Mouse (Mus musculus) ES-CJ7 (cell line): ENCODE results near the gene Olfr107.

Source experiments
- DNase-seq: peaks from one replicate; pipeline ENCODE4 v3.0.0; 2011; ENCODE audit warnings: low read depth, low spot score

Olfr107 gene

GRCm38 (mm10) chr17:37398926-37399325, at the start of gene Olfr107:
Olfr107 (plus strand) TSS chr17:37399226.
- no peak for DNase-seq

GRCm38 (mm10) chr17:37359282-37359681, 39.7 kb upstream of the Olfr107 start, which contains the start of gene Olfr104-ps:
Olfr104-ps (plus strand) TSS chr17:37359582.
- DNase-seq: no peak

GRCm38 (mm10) chr17:37378733-37379132, 20.3 kb upstream of the Olfr107 start, which contains the start of gene Olfr105-ps:
Olfr105-ps (plus strand) TSS chr17:37379033.
- no peak for DNase-seq

- no peak for DNase-seq
Measured at GRCm38 (mm10) chr17:37390093-37390492, 8.9 kb upstream of the Olfr107 start, which contains the start of gene Olfr106-ps. Olfr106-ps (plus strand) TSS chr17:37390393.

GRCm38 (mm10) chr17:37413380-37413779, 14.4 kb downstream of the Olfr107 start:
- DNase-seq: no peak

DNA sequence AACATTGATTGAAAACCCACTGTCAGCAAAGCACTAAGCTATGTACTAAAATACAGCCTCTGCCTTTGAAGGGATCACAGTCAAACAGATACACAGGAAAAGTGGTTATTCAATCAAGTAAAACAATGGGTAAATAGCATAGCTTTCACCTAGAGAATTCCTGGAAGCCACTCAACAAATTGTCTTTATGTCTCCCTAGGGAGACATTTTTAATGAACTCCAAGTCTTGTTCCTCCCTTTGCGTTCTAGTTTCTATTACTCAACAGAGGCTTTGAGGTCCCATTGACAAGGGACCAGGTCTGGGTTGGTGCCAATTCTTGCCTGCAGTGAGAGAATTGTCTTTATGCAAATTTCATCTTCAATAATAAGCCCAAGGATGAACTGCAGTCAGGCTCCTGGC, 46.2 kb downstream of the Olfr107 start, which contains the start of gene Olfr108:
TSS of gene Olfr108 (plus strand) at position 301 of the 400 bp plus-strand sequence.
- DNase-seq: no peak
